12 mouse cellular contexts compared by ENCODE assay signal in genomic region chr7:18959446-18959845, GRCm38 (mm10). TPM values are rescaled to one million over a fixed set of nuclear protein-coding genes. Genes with fewer than 3 reads are reported as not detected.
DNase-seq lines count a peak whose midpoint lies in the region; ATAC-seq and TF ChIP-seq lines count a peak whose summit lies in the region.
"Had no signal": no experiment of that assay in that cellular context is flagged by ENCODE, and none has a peak within 500 bp of the region (broad histone marks: within the 10 kb centered on the region; RNA-seq: fewer than 3 reads in every experiment).

No protein-coding gene starts in this region.

- no peak overlapping the region for H3K4me3 ChIP-seq in kidney, adult 2 months (ENCODE audit: insufficient read depth, low read depth, low read length)
- no peak overlapping the region for H3K4me3 ChIP-seq in kidney, embryonic 16.5 days (ENCODE audit: low read length)
- peak overlapping the region; percentile 80 for H3K4me3 ChIP-seq in brown adipose tissue, adult 24 weeks (ENCODE audit: insufficient read depth, low read depth, low read length)
- H3K4me3 ChIP-seq in heart, embryonic 16.5 days (ENCODE audit: low read length) = no peak overlapping the region
- H3K4me3 ChIP-seq in lung, embryonic 14.5 days (ENCODE audit: low read depth, low read length) = no peak overlapping the region
- H3K4me3 ChIP-seq: hindbrain, embryonic 15.5 days had no signal

- H3K9me3 ChIP-seq in kidney, embryonic 16.5 days (ENCODE audit: low read length) = no peaks in the 10 kb centered on the region
- H3K9me3 ChIP-seq in heart, embryonic 16.5 days (replicated peaks; ENCODE audit: control insufficient read depth, low read length) = no peaks in the 10 kb centered on the region
- H3K9me3 ChIP-seq in lung, embryonic 14.5 days (ENCODE audit: low read depth, low read length) = no peaks in the 10 kb centered on the region
- H3K9me3 ChIP-seq: hindbrain, embryonic 15.5 days had no signal

- TF ChIP-seq CTCF in kidney, adult 2 months (conservative IDR thresholded peaks at IDR 0.05; ENCODE audit: insufficient read depth, insufficient read length, low read depth, low read length) = no peak
- no peak for TF ChIP-seq CTCF in lung, embryonic 14.5 days (IDR thresholded peaks at IDR 0.05; ENCODE audit: low read depth)

- DNase-seq in kidney, adult 2 months = peak; percentile 77
- peak; percentile 73 for DNase-seq in lung, embryonic 14.5 days
- DNase-seq in frontal cortex, postnatal 36 days (ENCODE audit: low spot score in 2 of 2) = no peak
- DNase-seq in left cerebral cortex, adult 8-10 months (ENCODE audit: low spot score in 2 of 2) = no peak
- DNase-seq in left cerebral cortex, postnatal 25 days (ENCODE audit: low spot score in 2 of 2) = no peak

- no peaks in the 10 kb centered on the region for H3K27me3 ChIP-seq in kidney, adult 2 months (replicated peaks; ENCODE audit: control insufficient read depth, insufficient read depth, low read length)
- peaks cover 71% of the 10 kb centered on the region for H3K27me3 ChIP-seq in kidney, embryonic 16.5 days (ENCODE audit: insufficient read depth, low read length)
- peaks cover 64% of the 10 kb centered on the region for H3K27me3 ChIP-seq in heart, embryonic 16.5 days (ENCODE audit: control insufficient read depth, insufficient read depth, low read length)
- H3K27me3 ChIP-seq in lung, embryonic 14.5 days (ENCODE audit: insufficient read depth, low read length) = peaks cover 75% of the 10 kb centered on the region
- H3K27me3 ChIP-seq: hindbrain, embryonic 15.5 days had no signal

- no peak for ATAC-seq in kidney, embryonic 16.5 days (ENCODE audit: low FRiP score, low TSS enrichment)
- 0 out of 2 replicates have a peak, but pooled peaks have one; percentile 7 for ATAC-seq in heart, embryonic 16.5 days (replicated peaks; ENCODE audit: extremely low read depth, insufficient read depth, low FRiP score)
- ATAC-seq in lung, embryonic 14.5 days (ENCODE audit: insufficient read depth) = peak; percentile 11; the same call in 1 of the 2 replicates

- no peak overlapping the region for H3K9ac ChIP-seq in kidney, embryonic 16.5 days (replicated peaks; ENCODE audit: low read length)
- H3K9ac ChIP-seq in heart, embryonic 16.5 days (ENCODE audit: low read length) = no peak overlapping the region
- no peak overlapping the region for H3K9ac ChIP-seq in lung, embryonic 14.5 days
- H3K9ac ChIP-seq: hindbrain, embryonic 15.5 days; liver, embryonic 14.5 days had no signal

- H3K4me2 ChIP-seq in kidney, embryonic 16.5 days (replicated peaks; ENCODE audit: low read depth, low read length) = no peak overlapping the region
- H3K4me2 ChIP-seq in heart, embryonic 16.5 days (ENCODE audit: low read depth, low read length) = peak overlapping the region; percentile 26
- H3K4me2 ChIP-seq in lung, embryonic 14.5 days = no peak overlapping the region
- H3K4me2 ChIP-seq: hindbrain, embryonic 15.5 days had no signal

- no peaks in the 10 kb centered on the region for H3K36me3 ChIP-seq in kidney, adult 2 months (ENCODE audit: control insufficient read depth, insufficient read depth, low read length)
- H3K36me3 ChIP-seq in kidney, embryonic 16.5 days (ENCODE audit: insufficient read depth, low read length) = no peaks in the 10 kb centered on the region
- H3K36me3 ChIP-seq in heart, embryonic 16.5 days (ENCODE audit: control insufficient read depth, insufficient read depth) = no peaks in the 10 kb centered on the region
- no peaks in the 10 kb centered on the region for H3K36me3 ChIP-seq in lung, embryonic 14.5 days (ENCODE audit: insufficient read depth)
- H3K36me3 ChIP-seq: hindbrain, embryonic 15.5 days had no signal

- 54% methylated on average over 8 of the region's 8 CpGs for WGBS in kidney, adult 2 months
- WGBS in kidney, embryonic 16.5 days = 48% methylated on average over 8 of the region's 8 CpGs
- WGBS in heart, embryonic 16.5 days = 35% methylated on average over 8 of the region's 8 CpGs
- 47% methylated on average over 8 of the region's 8 CpGs for WGBS in lung, embryonic 14.5 days

- TF ChIP-seq POLR2A in kidney, adult 2 months (IDR thresholded peaks at IDR 0.05; ENCODE audit: low read depth, low read length) = no peak

- intact Hi-C loops in left cerebral cortex, postnatal 25 days (cut with DNase I) = loop anchor here (2.0 kb wide), 1 partner anchor 65 kb away; no protein-coding TSS in a partner anchor

- no peaks in the 10 kb centered on the region for H3K4me1 ChIP-seq in kidney, adult 2 months (ENCODE audit: control insufficient read depth, insufficient read depth, low read length)
- peaks cover 31% of the 10 kb centered on the region for H3K4me1 ChIP-seq in kidney, embryonic 16.5 days (ENCODE audit: insufficient read depth, low read length)
- H3K4me1 ChIP-seq in brown adipose tissue, adult 24 weeks (ENCODE audit: control insufficient read depth, insufficient read depth, insufficient read length, low read length) = peaks cover 12% of the 10 kb centered on the region
- H3K4me1 ChIP-seq in heart, embryonic 16.5 days (ENCODE audit: control insufficient read depth, insufficient read depth, low read length) = peaks cover 6% of the 10 kb centered on the region
- H3K4me1 ChIP-seq in lung, embryonic 14.5 days (ENCODE audit: insufficient read depth) = 0 out of 2 replicates have a peak, but pooled peaks cover 3% of the 10 kb centered on the region

- H3K27ac ChIP-seq in kidney, adult 2 months (ENCODE audit: insufficient read depth, low read depth, low read length) = peak overlapping the region; percentile 44; the same call in 1 of the 2 replicates
- H3K27ac ChIP-seq in kidney, embryonic 16.5 days (ENCODE audit: low read length) = no peak overlapping the region
- H3K27ac ChIP-seq in brown adipose tissue, adult 24 weeks (replicated peaks; ENCODE audit: low read depth, low read length) = peak overlapping the region; percentile 99
- peak overlapping the region; percentile 14 for H3K27ac ChIP-seq in heart, embryonic 16.5 days (ENCODE audit: low read length)
- 0 out of 2 replicates have a peak overlapping the region, but pooled peaks have one; percentile 27 for H3K27ac ChIP-seq in lung, embryonic 14.5 days (ENCODE audit: low read depth)
- H3K27ac ChIP-seq: hindbrain, embryonic 15.5 days; liver, embryonic 14.5 days had no signal

RNA-seq across cellular contexts. Expression of gene Nanos2, which starts 27.8 kb away (rescaled TPM):
- not detected in 2 replicates for polyA plus RNA-seq in kidney, adult 2 months (2012; rRNA removed)
- polyA plus RNA-seq in kidney, embryonic 16.5 days (2015; fragmentation: Nextera tagmentation; extraction: Ambion mirVana) = not detected in 2 replicates
- not detected in 2 replicates for polyA plus RNA-seq in brown adipose tissue, adult 24 weeks (2012; ENCODE audit: insufficient read depth, insufficient read length, missing spikeins)
- polyA plus RNA-seq in heart, embryonic 16.5 days (2015; fragmentation: Nextera tagmentation; extraction: Ambion mirVana) = not detected in 2 replicates
- polyA plus RNA-seq in lung, embryonic 14.5 days (2014; fragmentation: Nextera tagmentation; extraction: Ambion mirVana) = not detected in 2 replicates
- total RNA-seq in left cerebral cortex, adult 8-10 months (2022) = 1 to 10 TPM in 2 of 4 experiments, under 1 TPM in 2; 0.53 to 1.3 (median 1.0) TPM
- under 1 TPM; 0.53 to 0.76 TPM for total RNA-seq in left cerebral cortex, postnatal 25 days (2021)
- total RNA-seq: common myeloid progenitor, adult 5-6 weeks had no signal
- polyA plus RNA-seq: liver, embryonic 14.5 days; thymus, postnatal 0 days had no signal

RNA-seq across cellular contexts. Expression of gene Mypop, which starts 31.6 kb away (rescaled TPM):
- polyA plus RNA-seq in kidney, adult 2 months (2012; rRNA removed) = 7.6 and 8.7 TPM in 2 replicates
- 3.3 and 4.0 TPM in 2 replicates for polyA plus RNA-seq in kidney, embryonic 16.5 days (2015; fragmentation: Nextera tagmentation; extraction: Ambion mirVana)
- polyA plus RNA-seq in brown adipose tissue, adult 24 weeks (2012; ENCODE audit: insufficient read depth, insufficient read length, missing spikeins) = 2.7 and 6.0 TPM in 2 replicates
- polyA plus RNA-seq in heart, embryonic 16.5 days (2015; fragmentation: Nextera tagmentation; extraction: Ambion mirVana) = 1.8 and 1.9 TPM in 2 replicates
- polyA plus RNA-seq in lung, embryonic 14.5 days (2014; fragmentation: Nextera tagmentation; extraction: Ambion mirVana) = 3.7 and 4.8 TPM in 2 replicates
- total RNA-seq in left cerebral cortex, adult 8-10 months (2022) = 10 to 100 TPM; 54.2 to 60.5 (median 57.6) TPM
- total RNA-seq in left cerebral cortex, postnatal 25 days (2021) = 10 to 100 TPM; 50.4 to 53.3 TPM

RNA-seq across cellular contexts. Expression of gene Nova2, which starts 33.8 kb away (rescaled TPM):
- polyA plus RNA-seq in kidney, adult 2 months (2012; rRNA removed) = 0.80 and 1.1 TPM in 2 replicates
- polyA plus RNA-seq in kidney, embryonic 16.5 days (2015; fragmentation: Nextera tagmentation; extraction: Ambion mirVana) = 0.67 and 0.77 TPM in 2 replicates
- 1.1 and 1.6 TPM in 2 replicates for polyA plus RNA-seq in brown adipose tissue, adult 24 weeks (2012; ENCODE audit: insufficient read depth, insufficient read length, missing spikeins)
- 0.64 and 0.82 TPM in 2 replicates for polyA plus RNA-seq in heart, embryonic 16.5 days (2015; fragmentation: Nextera tagmentation; extraction: Ambion mirVana)
- polyA plus RNA-seq in lung, embryonic 14.5 days (2014; fragmentation: Nextera tagmentation; extraction: Ambion mirVana) = 1.2 TPM in 2 replicates
- 10 to 100 TPM; 67.1 to 75.1 (median 69.9) TPM for total RNA-seq in left cerebral cortex, adult 8-10 months (2022)
- total RNA-seq in left cerebral cortex, postnatal 25 days (2021) = 10 to 100 TPM; 78.2 to 84.6 TPM

RNA-seq across cellular contexts. Expression of gene Irf2bp1, which starts 44.4 kb away (rescaled TPM):
- 18.1 and 21.1 TPM in 2 replicates for polyA plus RNA-seq in kidney, adult 2 months (2012; rRNA removed)
- 21.4 and 23.5 TPM in 2 replicates for polyA plus RNA-seq in kidney, embryonic 16.5 days (2015; fragmentation: Nextera tagmentation; extraction: Ambion mirVana)
- polyA plus RNA-seq in brown adipose tissue, adult 24 weeks (2012; ENCODE audit: insufficient read depth, insufficient read length, missing spikeins) = 7.9 and 11.4 TPM in 2 replicates
- 12.5 and 12.7 TPM in 2 replicates for polyA plus RNA-seq in heart, embryonic 16.5 days (2015; fragmentation: Nextera tagmentation; extraction: Ambion mirVana)
- 27.3 and 35.0 TPM in 2 replicates for polyA plus RNA-seq in lung, embryonic 14.5 days (2014; fragmentation: Nextera tagmentation; extraction: Ambion mirVana)
- total RNA-seq in left cerebral cortex, adult 8-10 months (2022) = 10 to 100 TPM; 51.2 to 54.1 (median 53.2) TPM
- total RNA-seq in left cerebral cortex, postnatal 25 days (2021) = 10 to 100 TPM; 46.7 to 48.3 TPM

RNA-seq across cellular contexts. Expression of gene Ccdc61, which starts 49.2 kb away (rescaled TPM):
- polyA plus RNA-seq in kidney, adult 2 months (2012; rRNA removed) = 19.8 and 21.3 TPM in 2 replicates
- 30.8 and 31.7 TPM in 2 replicates for polyA plus RNA-seq in kidney, embryonic 16.5 days (2015; fragmentation: Nextera tagmentation; extraction: Ambion mirVana)
- 4.4 and 6.3 TPM in 2 replicates for polyA plus RNA-seq in brown adipose tissue, adult 24 weeks (2012; ENCODE audit: insufficient read depth, insufficient read length, missing spikeins)
- 21.7 and 23.7 TPM in 2 replicates for polyA plus RNA-seq in heart, embryonic 16.5 days (2015; fragmentation: Nextera tagmentation; extraction: Ambion mirVana)
- polyA plus RNA-seq in lung, embryonic 14.5 days (2014; fragmentation: Nextera tagmentation; extraction: Ambion mirVana) = 20.4 and 24.7 TPM in 2 replicates
- 10 to 100 TPM; 11.5 to 12.8 (median 12.2) TPM for total RNA-seq in left cerebral cortex, adult 8-10 months (2022)
- total RNA-seq in left cerebral cortex, postnatal 25 days (2021) = 10 to 100 TPM in 1 of 2 experiments, 1 to 10 TPM in 1; 9.9 to 10.5 TPM

Comparison
In these comparisons a context has a peak if more than half of its experiments do, and no peak if none do; other contexts are left out.
1. DNase-seq: peak in kidney, adult 2 months (single experiment) and lung, embryonic 14.5 days (single experiment); none in frontal cortex, postnatal 36 days (0 of 2), left cerebral cortex, adult 8-10 months (0 of 2) and left cerebral cortex, postnatal 25 days (0 of 2).